Mouse (Mus musculus): ENCODE measurements around the gene Kctd13. TPM values are rescaled to one million over a fixed set of nuclear protein-coding genes. Genes with fewer than 3 reads are reported as not detected.

Kctd13 gene
- polyA plus RNA-seq, 1 experiment: 9.1 TPM

GRCm38 (mm10) chr7:126929046-126929445 lies 367 bp downstream of the Kctd13 start:
- H3K4me3 ChIP-seq (ENCODE audit: insufficient read depth, low read length): peak overlapping the region; percentile 67
- TF ChIP-seq CTCF (IDR thresholded peaks at IDR 0.05; ENCODE audit: borderline replicate concordance, insufficient read depth, low read length) (no peak), POLR2A (IDR thresholded peaks at IDR 0.05; ENCODE audit: low read depth, low read length) (peak; percentile 2; the same call in 1 of the 2 replicates)
- no peaks in the 10 kb centered on the region for H3K4me1 ChIP-seq (ENCODE audit: control insufficient read depth, insufficient read depth, low read length)
- H3K27ac ChIP-seq (ENCODE audit: insufficient read depth, low read length): 0 out of 2 replicates have a peak overlapping the region, but pooled peaks have one; percentile 3

- Histone ChIP-seq H3K27ac (ENCODE audit: insufficient read depth, low read length) (no peak overlapping the region), H3K4me3 (ENCODE audit: insufficient read depth, low read length) (no peak overlapping the region), H3K4me1 (ENCODE audit: control insufficient read depth, insufficient read depth, low read length) (no peaks in the 10 kb centered on the region)
- no peak for TF ChIP-seq CTCF (IDR thresholded peaks at IDR 0.05; ENCODE audit: borderline replicate concordance, insufficient read depth, low read length)
- TF ChIP-seq POLR2A (IDR thresholded peaks at IDR 0.05; ENCODE audit: low read depth, low read length): no peak
Measured at GRCm38 (mm10) chr7:126932652-126933051, 4.0 kb downstream of the Kctd13 start.

GRCm38 (mm10) chr7:126941171-126941570 lies 12.5 kb downstream of the Kctd13 start:
- no peaks in the 10 kb centered on the region for H3K4me1 ChIP-seq (ENCODE audit: control insufficient read depth, insufficient read depth, low read length)
- no peak overlapping the region for H3K4me3 ChIP-seq (ENCODE audit: insufficient read depth, low read length)
- no peak for TF ChIP-seq CTCF (IDR thresholded peaks at IDR 0.05; ENCODE audit: borderline replicate concordance, insufficient read depth, low read length)
- no peak for TF ChIP-seq POLR2A (IDR thresholded peaks at IDR 0.05; ENCODE audit: low read depth, low read length)
- no peak overlapping the region for H3K27ac ChIP-seq (ENCODE audit: insufficient read depth, low read length)

- TF ChIP-seq CTCF (IDR thresholded peaks at IDR 0.05; ENCODE audit: borderline replicate concordance, insufficient read depth, low read length) (no peak), POLR2A (IDR thresholded peaks at IDR 0.05; ENCODE audit: low read depth, low read length) (no peak)
- Histone ChIP-seq H3K27ac (ENCODE audit: insufficient read depth, low read length) (no peak overlapping the region), H3K4me1 (ENCODE audit: control insufficient read depth, insufficient read depth, low read length) (no peaks in the 10 kb centered on the region), H3K4me3 (ENCODE audit: insufficient read depth, low read length) (no peak overlapping the region)
Measured at GRCm38 (mm10) chr7:126941801-126942200, 13.1 kb downstream of the Kctd13 start.

GRCm38 (mm10) chr7:126946530-126946929 lies 17.9 kb downstream of the Kctd13 start:
- no peak for TF ChIP-seq POLR2A (IDR thresholded peaks at IDR 0.05; ENCODE audit: low read depth, low read length)
- TF ChIP-seq CTCF (IDR thresholded peaks at IDR 0.05; ENCODE audit: borderline replicate concordance, insufficient read depth, low read length): peak; percentile 79; the same call in 1 of the 2 replicates
- Histone ChIP-seq H3K27ac (ENCODE audit: insufficient read depth, low read length) (no peak overlapping the region), H3K4me1 (ENCODE audit: control insufficient read depth, insufficient read depth, low read length) (no peaks in the 10 kb centered on the region), H3K4me3 (ENCODE audit: insufficient read depth, low read length) (no peak overlapping the region)

- TF ChIP-seq CTCF (IDR thresholded peaks at IDR 0.05; ENCODE audit: borderline replicate concordance, insufficient read depth, low read length) (no peak), POLR2A (IDR thresholded peaks at IDR 0.05; ENCODE audit: low read depth, low read length) (no peak)
- Histone ChIP-seq H3K4me3 (ENCODE audit: insufficient read depth, low read length) (no peak overlapping the region), H3K4me1 (ENCODE audit: control insufficient read depth, insufficient read depth, low read length) (no peaks in the 10 kb centered on the region)
Measured at GRCm38 (mm10) chr7:126948626-126949025, 19.9 kb downstream of the Kctd13 start.

GRCm38 (mm10) chr7:126949403-126949792 lies 20.7 kb downstream of the Kctd13 start, which contains the start of gene Asphd1:
TSS of gene Asphd1 (minus strand) at chr7:126949582.
- H3K4me1 ChIP-seq (ENCODE audit: control insufficient read depth, insufficient read depth, low read length): no peaks in the 10 kb centered on the region
- TF ChIP-seq CTCF (IDR thresholded peaks at IDR 0.05; ENCODE audit: borderline replicate concordance, insufficient read depth, low read length) (no peak), POLR2A (IDR thresholded peaks at IDR 0.05; ENCODE audit: low read depth, low read length) (no peak)
- peak within 1 kb of the TSS; percentile 22; the same call in 1 of the 2 replicates for H3K4me3 ChIP-seq (ENCODE audit: insufficient read depth, low read length)
- no peak within 1 kb of the TSS for H3K27ac ChIP-seq (ENCODE audit: insufficient read depth, low read length)

More at GRCm38 (mm10) chr7:126948626-126949025, 19.9 kb downstream of the Kctd13 start:
- H3K27ac ChIP-seq (ENCODE audit: insufficient read depth, low read length): no peak overlapping the region

GRCm38 (mm10) chr7:126949793-126950646 lies 21.3 kb downstream of the Kctd13 start, which contains the start of gene Sez6l2:
TSS of gene Sez6l2 (plus strand) at chr7:126950563.
- TF ChIP-seq POLR2A (IDR thresholded peaks at IDR 0.05; ENCODE audit: low read depth, low read length): no peak
- TF ChIP-seq CTCF (IDR thresholded peaks at IDR 0.05; ENCODE audit: borderline replicate concordance, insufficient read depth, low read length): no peak
- peak within 1 kb of the TSS; percentile 22; the same call in 1 of the 2 replicates for H3K4me3 ChIP-seq (ENCODE audit: insufficient read depth, low read length)
- no peaks in the 10 kb centered on the region for H3K4me1 ChIP-seq (ENCODE audit: control insufficient read depth, insufficient read depth, low read length)
- no peak within 1 kb of the TSS for H3K27ac ChIP-seq (ENCODE audit: insufficient read depth, low read length)

- Histone ChIP-seq H3K4me3 (ENCODE audit: insufficient read depth, low read length) (no peak overlapping the region), H3K27ac (ENCODE audit: insufficient read depth, low read length) (no peak overlapping the region), H3K4me1 (ENCODE audit: control insufficient read depth, insufficient read depth, low read length) (no peaks in the 10 kb centered on the region)
- TF ChIP-seq CTCF (IDR thresholded peaks at IDR 0.05; ENCODE audit: borderline replicate concordance, insufficient read depth, low read length) (no peak), POLR2A (IDR thresholded peaks at IDR 0.05; ENCODE audit: low read depth, low read length) (no peak)
Measured at GRCm38 (mm10) chr7:126950647-126951615, 22.3 kb downstream of the Kctd13 start.

Data from embryonic fibroblast, embryonic 13.5 days (primary cell).